Mouse (Mus musculus): Measurements from ENCODE around the gene Nedd4. TPM values are rescaled to one million over a fixed set of nuclear protein-coding genes. Genes with fewer than 3 reads are reported as not detected.
"Not testable (repeated sequence)": the region's sequence is repeated elsewhere in the genome, so short reads cannot be mapped to it uniquely, and the experiment has no call there.

Gene Nedd4
- polyA plus RNA-seq, 1 experiment from 2014 or later, result 195 TPM

DNA sequence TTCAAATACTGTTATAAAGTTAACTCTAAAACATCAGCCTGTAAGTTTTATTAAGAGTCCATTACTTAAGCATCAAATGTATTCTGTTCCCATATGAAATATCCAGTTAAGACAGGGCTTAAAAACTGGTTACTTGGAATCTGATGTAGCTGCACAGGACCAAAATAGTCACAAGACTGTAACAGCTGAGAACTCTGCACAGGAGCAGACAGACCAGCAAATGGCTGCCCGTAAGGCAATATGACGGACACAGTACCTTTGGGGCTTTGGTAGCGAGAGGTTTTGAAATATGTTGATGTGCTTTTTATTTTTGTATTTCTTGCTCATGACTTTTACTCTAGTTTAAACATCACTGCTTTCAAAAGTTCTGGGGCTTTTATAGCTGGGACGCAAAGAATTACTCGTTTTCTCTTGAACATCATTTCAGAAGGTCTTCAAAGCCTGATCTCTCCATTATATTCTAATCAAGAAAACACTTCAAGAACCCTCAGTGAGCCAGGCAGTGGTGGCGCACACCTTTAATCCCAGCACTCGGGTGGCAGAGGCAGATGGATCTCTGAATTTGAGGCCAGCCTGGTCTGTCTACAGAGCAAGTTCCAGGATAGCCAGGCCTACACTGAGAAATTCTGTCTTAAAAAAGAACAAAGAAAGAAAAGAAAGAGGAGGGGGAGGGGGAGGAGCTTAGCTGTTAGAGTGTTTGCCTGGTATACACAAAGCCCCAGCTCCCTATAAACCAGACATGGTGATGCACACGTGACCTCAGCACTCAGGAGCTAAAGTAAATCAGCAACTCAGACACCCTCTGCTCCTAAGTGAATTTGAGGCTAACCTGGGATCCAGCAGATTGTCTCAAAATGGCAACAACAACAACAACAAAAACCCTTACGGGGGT is 22.9 kb upstream of the Nedd4 start:
- Histone ChIP-seq H3K27me3 (ENCODE audit: control insufficient read depth, insufficient read depth, low read length) (no peaks in the 10 kb centered on the region), H3K4me3 (ENCODE audit: low read depth, low read length) (peak overlapping the region; percentile 24; the same call in 1 of the 2 replicates), H3K36me3 (ENCODE audit: control insufficient read depth, insufficient read depth, low read length) (no peaks in the 10 kb centered on the region), H3K4me1 (replicated peaks; ENCODE audit: control insufficient read depth, insufficient read depth) (peaks cover 11% of the 10 kb centered on the region; the same call in 1 of the 2 replicates), H3K9me3 (ENCODE audit: control insufficient read depth, low read length) (no peaks in the 10 kb centered on the region), H3K27ac (replicated peaks) (peak overlapping the region; percentile 97), H3K9ac (ENCODE audit: low read length) (peak overlapping the region; percentile 58), H3K4me2 (replicated peaks; ENCODE audit: low read depth) (peak overlapping the region; percentile 50)
- WGBS, result 50% methylated on average over 9 of the region's 9 CpGs
- ATAC-seq (ENCODE audit: low FRiP score, low TSS enrichment) (peak; percentile 50), DNase-seq (ENCODE audit: low spot score) (no peak)
- no peak for TF ChIP-seq CTCF (IDR thresholded peaks at IDR 0.05; ENCODE audit: low read depth)
- no peak for TF ChIP-seq EP300 (optimal IDR thresholded peaks at IDR 0.05)

DNA sequence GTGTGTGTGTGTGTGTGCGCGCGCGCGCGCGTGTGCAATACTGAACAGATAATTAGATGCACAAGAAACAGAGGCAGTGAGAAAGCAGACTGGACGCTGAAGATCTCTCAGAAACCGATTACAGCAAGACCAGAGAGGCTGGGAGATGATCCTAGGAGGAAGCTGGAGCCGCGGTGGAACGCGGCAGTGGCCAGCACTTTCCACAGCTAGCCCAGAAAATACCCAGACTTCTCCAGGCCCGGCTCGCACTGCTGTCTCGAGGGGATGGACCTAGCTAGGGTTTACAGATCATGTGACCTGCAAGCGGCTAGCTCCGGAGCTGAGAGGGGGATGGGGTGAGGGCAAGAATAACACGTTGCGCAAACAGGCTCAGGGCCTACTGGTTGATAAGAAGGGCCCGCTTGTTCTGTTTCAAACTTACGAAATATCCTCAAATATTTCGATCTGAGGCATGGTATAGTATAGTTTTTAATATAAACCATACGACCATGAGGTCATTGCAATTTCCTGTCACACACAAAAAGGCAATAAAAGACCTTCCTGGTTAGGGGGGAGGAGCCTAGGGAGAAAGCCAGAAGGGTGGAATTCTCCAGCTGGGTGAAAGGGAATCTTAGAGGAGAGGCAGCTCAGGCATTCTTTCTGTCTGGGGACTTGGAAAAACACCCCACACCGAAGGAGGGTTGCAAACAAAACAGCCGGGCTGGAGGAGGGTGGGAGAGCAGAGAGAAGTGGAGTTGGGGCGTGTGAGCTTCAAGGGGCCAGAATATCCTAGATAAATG is 22.1 kb upstream of the Nedd4 start:
- no peaks in the 10 kb centered on the region for H3K36me3 ChIP-seq (ENCODE audit: control insufficient read depth, insufficient read depth, low read length)
- DNase-seq (ENCODE audit: low spot score), result peak; percentile 88
- H3K9ac ChIP-seq (ENCODE audit: low read length), result peak overlapping the region; percentile 58
- H3K27ac ChIP-seq (replicated peaks), result peak overlapping the region; percentile 97
- ATAC-seq (ENCODE audit: low FRiP score, low TSS enrichment), result peak; percentile 94
- H3K27me3 ChIP-seq (ENCODE audit: control insufficient read depth, insufficient read depth, low read length), result no peaks in the 10 kb centered on the region
- peak overlapping the region; percentile 24; the same call in 1 of the 2 replicates for H3K4me3 ChIP-seq (ENCODE audit: low read depth, low read length)
- WGBS, result 1% methylated on average over 27 of the region's 27 CpGs
- H3K9me3 ChIP-seq (ENCODE audit: control insufficient read depth, low read length), result no peaks in the 10 kb centered on the region
- no peak for TF ChIP-seq CTCF (IDR thresholded peaks at IDR 0.05; ENCODE audit: low read depth)
- peak; percentile 87 for TF ChIP-seq EP300 (optimal IDR thresholded peaks at IDR 0.05)
- peaks cover 11% of the 10 kb centered on the region; the same call in 1 of the 2 replicates for H3K4me1 ChIP-seq (replicated peaks; ENCODE audit: control insufficient read depth, insufficient read depth)
- H3K4me2 ChIP-seq (replicated peaks; ENCODE audit: low read depth), result peak overlapping the region; percentile 50

DNA sequence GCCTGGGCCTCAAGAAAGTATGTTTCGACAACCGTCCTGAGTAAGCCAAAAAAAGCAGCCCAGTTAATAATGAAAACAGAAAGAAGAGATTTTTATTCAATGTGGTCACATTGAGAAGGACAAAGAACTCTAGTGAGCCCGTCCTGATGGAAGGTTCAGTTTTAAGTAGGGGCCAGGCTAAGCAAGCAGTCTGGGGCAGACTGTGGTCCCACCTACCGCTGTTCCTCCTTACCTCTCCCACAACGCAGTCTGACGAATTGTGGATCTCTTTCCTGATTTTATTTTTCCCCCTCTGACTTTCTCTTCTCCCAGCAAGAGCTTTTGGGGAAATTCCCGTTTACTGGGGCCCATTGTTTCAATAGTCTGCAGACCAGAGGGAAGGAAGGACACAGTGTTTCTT is 21.5 kb upstream of the Nedd4 start:
- peak overlapping the region; percentile 35; the same call in 1 of the 2 replicates for H3K9ac ChIP-seq (ENCODE audit: low read length)
- no peaks in the 10 kb centered on the region for H3K9me3 ChIP-seq (ENCODE audit: control insufficient read depth, low read length)
- peak; percentile 1; the same call in 1 of the 2 replicates for ATAC-seq (ENCODE audit: low FRiP score, low TSS enrichment)
- H3K27ac ChIP-seq (replicated peaks), result peak overlapping the region; percentile 97
- no peaks in the 10 kb centered on the region for H3K36me3 ChIP-seq (ENCODE audit: control insufficient read depth, insufficient read depth, low read length)
- TF ChIP-seq CTCF (IDR thresholded peaks at IDR 0.05; ENCODE audit: low read depth), result no peak
- no peak for TF ChIP-seq EP300 (optimal IDR thresholded peaks at IDR 0.05)
- DNase-seq (ENCODE audit: low spot score), result no peak
- H3K4me1 ChIP-seq (replicated peaks; ENCODE audit: control insufficient read depth, insufficient read depth), result peaks cover 11% of the 10 kb centered on the region; the same call in 1 of the 2 replicates
- WGBS, result 8% methylated on average over 7 of the region's 7 CpGs
- H3K4me2 ChIP-seq (replicated peaks; ENCODE audit: low read depth), result peak overlapping the region; percentile 16; the same call in 1 of the 2 replicates
- no peaks in the 10 kb centered on the region for H3K27me3 ChIP-seq (ENCODE audit: control insufficient read depth, insufficient read depth, low read length)
- H3K4me3 ChIP-seq (ENCODE audit: low read depth, low read length), result no peak overlapping the region

DNA sequence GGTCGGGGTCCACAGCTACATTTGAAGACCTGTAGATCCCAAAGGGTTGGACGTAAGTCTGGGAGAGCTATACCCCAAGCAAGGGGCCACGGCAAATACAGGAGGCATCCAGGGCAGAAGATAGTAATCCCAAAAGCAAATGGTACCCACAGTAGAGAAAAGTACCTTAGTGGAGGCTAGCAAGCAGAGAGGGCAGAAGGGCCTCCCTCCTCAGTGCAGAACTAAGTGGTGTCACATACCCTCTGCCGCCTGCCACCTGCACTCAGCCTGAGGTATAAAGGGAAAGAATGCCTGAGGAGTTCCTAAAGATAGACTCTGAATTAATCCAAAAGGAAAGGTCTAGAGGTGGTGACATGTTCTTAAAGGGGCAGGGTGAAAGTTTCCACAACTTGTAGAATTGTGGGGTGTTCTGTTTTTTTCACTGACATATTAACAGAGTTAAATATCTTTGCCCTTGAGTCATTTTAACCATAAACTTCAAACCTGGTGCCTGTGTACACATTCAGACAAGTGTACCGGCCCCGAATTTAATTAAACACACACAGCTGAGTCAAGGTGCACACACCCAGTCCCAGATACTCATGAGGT is 21.0 kb upstream of the Nedd4 start:
- Histone ChIP-seq H3K9ac (ENCODE audit: low read length) (peak overlapping the region; percentile 35; the same call in 1 of the 2 replicates), H3K4me3 (ENCODE audit: low read depth, low read length) (no peak overlapping the region), H3K27me3 (ENCODE audit: control insufficient read depth, insufficient read depth, low read length) (no peaks in the 10 kb centered on the region), H3K4me1 (replicated peaks; ENCODE audit: control insufficient read depth, insufficient read depth) (peaks cover 11% of the 10 kb centered on the region; the same call in 1 of the 2 replicates), H3K27ac (replicated peaks) (peak overlapping the region; percentile 97), H3K4me2 (replicated peaks; ENCODE audit: low read depth) (peak overlapping the region; percentile 9; the same call in 1 of the 2 replicates), H3K36me3 (ENCODE audit: control insufficient read depth, insufficient read depth, low read length) (no peaks in the 10 kb centered on the region), H3K9me3 (ENCODE audit: control insufficient read depth, low read length) (no peaks in the 10 kb centered on the region)
- WGBS, result 50% methylated on average over 6 of the region's 6 CpGs
- DNase-seq (ENCODE audit: low spot score), result peak; percentile 36
- no peak for TF ChIP-seq CTCF (IDR thresholded peaks at IDR 0.05; ENCODE audit: low read depth)
- no peak for TF ChIP-seq EP300 (optimal IDR thresholded peaks at IDR 0.05)
- peak; percentile 33; the same call in 1 of the 2 replicates for ATAC-seq (ENCODE audit: low FRiP score, low TSS enrichment)

DNA sequence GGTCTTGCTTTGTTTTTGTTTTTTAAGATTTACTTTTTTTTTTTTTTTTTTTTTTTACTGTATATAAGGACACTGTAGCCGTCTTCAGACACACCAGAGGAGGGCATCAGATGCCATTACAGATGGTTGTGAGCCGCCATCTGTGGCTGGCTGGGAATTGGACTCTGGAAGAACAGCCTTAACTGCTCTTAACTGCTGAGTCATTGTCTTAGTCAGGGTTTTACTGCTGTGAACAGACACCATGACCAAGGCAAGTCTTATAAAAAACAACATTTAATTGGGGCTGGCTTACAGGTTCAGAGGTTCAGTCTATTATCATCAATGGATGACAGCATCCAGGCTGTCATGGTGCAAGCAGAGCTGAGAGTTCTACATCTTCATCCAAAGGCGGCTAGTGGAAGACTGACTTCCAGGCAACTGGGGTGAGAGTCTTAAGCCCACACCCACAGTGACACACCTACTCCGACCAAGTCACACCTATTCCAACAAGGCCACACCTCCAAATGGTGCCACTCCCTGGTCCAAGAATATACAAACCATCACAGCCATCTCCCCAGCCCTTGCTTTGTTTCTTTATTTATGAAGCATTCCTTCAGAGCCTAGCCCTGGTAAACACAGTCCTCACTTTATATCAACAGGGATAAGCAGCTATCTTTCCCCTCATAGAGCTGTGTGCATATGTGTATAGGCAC is 19.2 kb upstream of the Nedd4 start:
- H3K9me3 ChIP-seq (ENCODE audit: control insufficient read depth, low read length); H3K9ac ChIP-seq (ENCODE audit: low read length); H3K27me3 ChIP-seq (ENCODE audit: control insufficient read depth, insufficient read depth, low read length); H3K4me2 ChIP-seq (replicated peaks; ENCODE audit: low read depth); DNase-seq (ENCODE audit: low spot score); H3K4me3 ChIP-seq (ENCODE audit: low read depth, low read length); H3K36me3 ChIP-seq (ENCODE audit: control insufficient read depth, insufficient read depth, low read length); ATAC-seq (ENCODE audit: low FRiP score, low TSS enrichment): not testable (repeated sequence)
- Histone ChIP-seq H3K27ac (replicated peaks) (peak overlapping the region; percentile 82; the same call in 1 of the 2 replicates), H3K4me1 (replicated peaks; ENCODE audit: control insufficient read depth, insufficient read depth) (peaks cover 11% of the 10 kb centered on the region; the same call in 1 of the 2 replicates)
- 80% methylated on average over 4 of the region's 4 CpGs for WGBS
